Mouse (Mus musculus): Measurements from ENCODE around the gene Krit1.
"Not testable (repeated sequence)": the region's sequence is repeated elsewhere in the genome, so short reads cannot be mapped to it uniquely, and the experiment has no call there.

Gene Krit1

GRCm38 (mm10) chr5:3802433-3803291 is at the start of gene Krit1, which contains the start of gene Ankib1:
Gene Krit1, plus strand, starts transcription at chr5:3803184.
Gene Ankib1, minus strand, starts transcription at chr5:3802925.
- DNase-seq (ENCODE audit: low spot score), result peak; percentile 77

GRCm38 (mm10) chr5:3771512-3771911 is 31.5 kb upstream of the Krit1 start:
- no peak for DNase-seq (ENCODE audit: low spot score)

DNA sequence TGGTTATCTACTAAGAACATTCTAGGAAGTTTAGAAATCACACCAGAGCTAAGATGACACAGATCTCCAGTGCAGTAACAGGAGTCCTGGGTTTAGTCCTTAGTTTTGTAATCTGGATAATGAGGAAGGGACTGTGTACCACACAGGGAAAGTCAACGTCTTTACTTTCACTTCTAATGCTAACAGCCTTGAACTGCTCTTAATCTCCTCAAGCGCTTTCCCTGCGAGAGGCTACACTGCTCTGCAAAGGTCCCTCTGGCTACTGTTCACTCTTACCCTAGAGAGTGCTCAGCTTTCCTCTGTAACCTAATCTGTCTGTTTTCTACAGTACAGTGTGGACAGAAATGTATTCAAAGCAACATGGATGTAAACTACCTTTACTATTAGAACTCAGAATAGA is 31.0 kb upstream of the Krit1 start:
- DNase-seq (ENCODE audit: low spot score), result no peak

- DNase-seq (ENCODE audit: low spot score), result no peak
Measured at GRCm38 (mm10) chr5:3782670-3783069, 20.3 kb upstream of the Krit1 start.

- no peak for DNase-seq (ENCODE audit: low spot score)
Measured at GRCm38 (mm10) chr5:3783947-3784681, 18.9 kb upstream of the Krit1 start.

DNA sequence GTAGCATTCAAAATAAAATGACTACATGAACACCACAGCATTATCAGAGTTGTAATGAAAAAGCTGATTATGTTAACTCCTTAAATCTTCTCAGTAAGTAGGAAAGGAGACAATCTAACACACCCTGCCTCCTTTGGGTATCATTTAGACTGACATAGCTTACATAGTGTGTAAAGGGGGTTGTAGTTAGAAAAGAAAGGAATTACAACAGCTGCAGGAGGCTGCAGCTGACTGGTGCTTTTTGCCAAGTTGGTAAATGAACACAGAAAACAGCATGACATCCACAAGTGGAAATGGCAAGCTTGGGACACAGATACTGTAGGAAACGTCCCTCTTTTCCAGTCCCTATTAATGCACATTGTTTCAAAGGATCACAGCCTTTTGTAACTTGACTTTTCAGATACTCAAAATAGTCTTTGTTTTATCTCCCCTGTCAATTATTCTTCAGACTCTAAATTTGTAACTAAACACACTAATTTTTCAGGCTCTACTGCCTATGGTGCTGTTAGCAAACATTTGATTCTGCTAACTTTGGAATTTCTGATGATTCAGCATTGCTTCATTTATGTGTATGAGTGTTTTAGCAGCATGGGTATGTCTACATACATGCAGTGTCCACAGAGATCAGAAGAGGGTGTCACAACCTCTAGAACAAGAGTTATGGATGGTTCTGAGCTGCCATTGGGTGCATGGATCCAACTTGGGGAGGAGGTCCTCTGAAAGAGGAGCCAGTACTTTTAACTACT is 18.1 kb upstream of the Krit1 start:
- DNase-seq (ENCODE audit: low spot score), result no peak

- no peak for DNase-seq (ENCODE audit: low spot score)
Measured at GRCm38 (mm10) chr5:3787548-3787947, 15.4 kb upstream of the Krit1 start.

DNA sequence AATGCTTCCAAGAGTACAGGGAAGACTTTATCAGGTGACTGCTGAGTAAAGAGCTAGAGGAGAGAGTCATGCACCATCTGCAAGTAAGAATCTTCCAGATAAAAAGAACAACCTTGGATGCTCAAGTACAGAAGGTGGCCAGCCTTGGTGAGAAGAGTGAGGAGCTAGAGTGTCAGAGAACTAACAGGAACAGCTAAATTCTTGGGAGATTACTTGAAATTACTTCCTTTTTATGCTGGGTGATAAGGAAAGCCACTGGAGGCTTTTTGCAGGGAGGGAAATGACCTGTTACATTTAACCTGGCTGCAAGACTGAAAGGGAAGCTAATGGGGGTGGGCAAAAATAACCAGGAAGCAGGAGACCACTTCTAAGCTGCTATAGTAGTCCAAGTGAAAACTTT is 11.9 kb upstream of the Krit1 start:
- DNase-seq (ENCODE audit: low spot score), result no peak

GRCm38 (mm10) chr5:3797101-3797500 is 5.9 kb upstream of the Krit1 start:
- not testable (repeated sequence) for DNase-seq (ENCODE audit: low spot score)

DNA sequence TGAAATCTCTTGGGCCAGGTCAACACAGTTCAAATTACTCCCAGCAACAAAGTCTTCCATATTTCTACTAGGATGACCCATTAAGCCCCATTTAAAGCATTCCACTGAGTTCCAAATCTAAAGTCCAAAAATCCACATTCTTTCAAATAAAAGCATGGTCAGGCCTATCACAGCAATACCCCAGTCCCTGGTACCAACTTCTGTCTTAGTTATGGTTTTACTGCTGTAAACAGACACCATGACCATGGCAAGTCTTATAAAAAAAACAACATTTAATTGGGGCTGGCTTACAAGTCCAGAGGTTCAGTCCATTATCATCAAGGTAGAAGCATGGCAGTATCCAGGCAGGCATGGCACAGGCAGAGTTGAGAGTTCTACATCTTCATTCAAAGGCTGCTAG is 4.3 kb upstream of the Krit1 start:
- DNase-seq (ENCODE audit: low spot score), result not testable (repeated sequence)

DNA sequence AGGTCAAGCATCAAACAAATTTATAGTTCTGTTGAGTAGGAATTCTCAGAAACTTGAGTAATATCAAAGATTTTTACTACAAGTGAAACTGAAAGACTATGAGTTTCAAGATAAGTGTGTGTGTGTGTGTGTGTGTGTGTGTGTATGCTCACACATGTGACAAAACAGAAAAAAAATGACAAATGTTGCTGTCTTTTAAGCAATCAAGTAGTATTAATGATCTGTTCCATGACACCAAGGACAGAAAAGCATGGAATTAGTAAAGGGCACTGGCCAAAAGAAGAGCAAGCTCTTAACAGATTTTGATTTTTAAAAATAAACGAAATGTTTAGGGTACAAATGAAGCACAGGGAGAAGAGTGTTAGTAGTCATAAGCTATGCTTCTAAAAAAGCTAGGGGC is 2.9 kb upstream of the Krit1 start:
- no peak for DNase-seq (ENCODE audit: low spot score)

GRCm38 (mm10) chr5:3800881-3801280 is 2.1 kb upstream of the Krit1 start:
- DNase-seq (ENCODE audit: low spot score), result no peak

DNA sequence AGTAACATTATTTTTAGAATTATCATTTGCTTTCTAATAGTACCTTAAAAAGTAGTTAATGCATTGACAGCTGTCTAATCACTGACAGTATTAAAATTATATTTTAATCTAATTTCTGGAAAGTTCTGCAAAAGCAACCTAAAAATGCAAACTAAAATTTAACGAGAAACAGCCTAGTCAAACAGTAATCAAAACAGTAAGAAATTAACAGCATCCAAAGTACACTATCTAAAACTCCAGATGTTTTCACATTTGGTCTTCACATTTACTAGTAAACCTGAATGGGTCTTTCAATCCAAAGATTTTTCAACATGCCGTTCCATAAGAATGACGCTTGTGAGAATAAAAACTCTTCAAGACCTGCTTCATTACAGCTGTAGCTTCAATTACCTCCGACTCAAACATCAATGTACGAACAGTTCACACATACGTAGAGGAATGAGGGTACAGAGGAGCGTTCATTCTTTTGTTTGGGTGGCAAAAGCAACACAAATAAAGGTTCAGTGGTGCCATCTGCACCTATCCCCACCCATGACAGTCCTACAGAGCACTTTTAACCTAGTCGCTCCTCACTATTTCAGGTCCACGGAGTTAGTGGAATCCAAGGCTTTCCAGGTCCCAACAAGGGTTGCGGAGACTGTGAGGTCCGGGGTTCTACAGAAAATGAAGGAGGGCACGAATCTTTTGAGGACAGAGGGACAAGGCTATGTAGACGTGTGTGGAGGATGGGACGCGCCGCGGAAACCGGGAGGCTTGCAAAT is 1.1 kb upstream of the Krit1 start:
- DNase-seq (ENCODE audit: low spot score), result no peak

GRCm38 (mm10) chr5:3803292-3804165 is 545 bp downstream of the Krit1 start:
- DNase-seq (ENCODE audit: low spot score), result no peak

DNA sequence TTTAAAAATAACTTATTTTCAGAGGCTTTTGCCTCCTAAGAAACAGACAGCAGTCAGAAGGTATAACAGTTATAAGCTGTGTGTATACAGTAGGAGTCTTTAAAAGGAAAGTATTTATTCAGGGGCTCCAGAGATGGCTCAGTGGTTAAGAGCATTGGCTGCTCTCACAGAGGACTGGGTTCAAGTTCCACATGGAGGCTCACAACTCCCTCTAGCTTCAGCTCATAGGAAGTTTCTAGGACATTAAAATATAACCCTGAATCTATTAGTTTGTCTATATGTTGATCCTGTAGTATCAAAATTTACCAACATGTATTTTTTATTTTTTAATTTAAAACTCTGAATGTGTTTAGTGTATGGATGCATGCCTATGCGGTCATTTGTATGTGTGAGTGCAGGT is 5.5 kb downstream of the Krit1 start:
- DNase-seq (ENCODE audit: low spot score), result no peak

DNA sequence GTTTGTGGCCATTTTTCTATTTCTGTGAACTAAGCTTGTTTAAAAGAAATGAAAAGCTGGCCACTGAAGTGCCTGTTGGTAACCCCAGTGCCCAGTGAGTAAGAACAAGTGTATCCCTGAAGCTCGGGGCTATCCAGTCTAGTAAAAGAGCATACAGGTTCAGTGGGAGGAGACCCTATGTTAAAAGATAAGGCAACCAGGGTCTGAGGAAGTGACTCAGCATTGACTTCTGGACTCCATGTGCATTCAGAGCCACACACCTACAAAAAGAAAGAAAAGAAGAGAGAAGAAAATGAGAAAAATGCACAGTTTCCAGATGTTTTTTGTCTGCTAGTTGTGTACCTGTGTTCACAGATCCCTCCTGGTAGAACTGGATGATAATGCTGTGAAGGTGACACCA is 31.1 kb downstream of the Krit1 start:
- no peak for DNase-seq (ENCODE audit: low spot score)

DNA sequence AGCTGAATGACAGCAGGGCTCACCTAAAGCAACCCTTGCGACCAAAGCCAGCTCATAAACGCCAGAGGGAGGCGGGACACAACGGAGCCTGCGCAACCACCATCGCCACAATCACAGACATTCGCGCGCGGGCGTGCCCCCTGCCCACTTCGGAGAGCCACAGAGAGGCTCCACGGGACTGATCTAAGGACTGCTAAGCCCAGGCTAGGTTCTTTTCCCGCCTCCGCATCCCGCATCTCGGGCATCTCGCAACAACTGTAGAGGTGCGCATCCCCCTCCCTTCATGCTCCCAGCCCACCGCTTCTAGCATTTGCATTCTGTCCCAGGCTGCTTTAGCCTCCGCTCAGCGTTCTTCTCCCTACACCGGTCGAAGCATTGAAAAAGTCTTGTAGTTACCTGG is 42.0 kb downstream of the Krit1 start, which contains the start of gene Lrrd1:
Lrrd1 (plus strand) TSS at position 148 of the 400 bp plus-strand sequence.
- DNase-seq (ENCODE audit: low spot score), result no peak

DNA sequence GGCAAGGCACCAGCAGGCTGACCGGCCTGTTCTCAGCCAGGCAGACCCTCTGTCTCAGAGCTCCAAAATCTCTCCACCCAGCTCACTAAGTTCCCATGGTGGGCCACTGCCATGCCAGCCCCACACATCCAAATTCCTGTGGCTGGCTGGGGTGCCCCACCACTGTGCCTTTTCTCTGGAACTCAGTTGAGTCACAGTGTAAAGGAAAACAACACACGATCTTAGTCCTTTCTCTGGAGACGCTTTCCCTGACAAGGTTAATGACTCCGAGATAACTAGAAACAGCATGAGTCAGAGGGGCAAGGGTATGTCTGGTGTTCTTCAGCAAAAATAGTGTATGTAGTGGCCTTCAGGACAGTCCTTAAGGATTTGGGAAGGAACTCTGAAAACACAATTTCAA is 67.2 kb downstream of the Krit1 start:
- peak; percentile 12 for DNase-seq (ENCODE audit: low spot score)

GRCm38 (mm10) chr5:3872348-3872747 is 69.4 kb downstream of the Krit1 start:
- no peak for DNase-seq (ENCODE audit: low spot score)

DNA sequence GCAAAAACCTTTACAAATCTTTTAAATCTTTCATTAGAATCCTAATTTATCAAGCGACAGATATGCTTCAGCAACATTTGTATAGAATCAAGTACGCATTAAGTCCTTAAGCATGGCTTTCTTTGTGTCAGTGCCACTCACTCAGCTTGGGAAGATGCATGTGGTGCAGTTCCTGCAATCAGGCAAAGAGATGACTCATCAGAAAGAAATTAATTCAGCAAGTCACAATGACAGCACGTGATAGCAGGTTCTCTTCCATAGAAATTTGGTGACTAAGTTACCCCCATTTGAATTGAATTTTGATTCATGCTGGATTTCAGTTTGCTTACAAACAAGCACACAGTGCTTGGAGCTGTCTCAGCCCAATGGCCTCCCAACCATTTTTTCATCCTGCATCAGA is 70.5 kb downstream of the Krit1 start:
- no peak for DNase-seq (ENCODE audit: low spot score)

- not testable (repeated sequence) for DNase-seq (ENCODE audit: low spot score)
Measured at GRCm38 (mm10) chr5:3886862-3887261, 83.9 kb downstream of the Krit1 start.

Measured in ovary, adult 18-20 months (tissue).